Mouse (Mus musculus) v-Abl transformed pro-B cells (cell line): ENCODE measurements around the gene Tas2r118.

Source experiments
- in situ Hi-C, 2 experiments: fragments of 400-800 bp; cut with MboI; formaldehyde crosslinking; loops; one replicate each; pipeline ENCODE4 v1.15.1; 2025; ENCODE audit not compliant: unreplicated experiment in 2 of 2

Gene Tas2r118

GRCm38 (mm10) chr6:23969960-23970359 lies at the start of gene Tas2r118:
Gene Tas2r118 (minus strand): TSS chr6:23970060.
- in situ Hi-C loops: no loop called here

DNA sequence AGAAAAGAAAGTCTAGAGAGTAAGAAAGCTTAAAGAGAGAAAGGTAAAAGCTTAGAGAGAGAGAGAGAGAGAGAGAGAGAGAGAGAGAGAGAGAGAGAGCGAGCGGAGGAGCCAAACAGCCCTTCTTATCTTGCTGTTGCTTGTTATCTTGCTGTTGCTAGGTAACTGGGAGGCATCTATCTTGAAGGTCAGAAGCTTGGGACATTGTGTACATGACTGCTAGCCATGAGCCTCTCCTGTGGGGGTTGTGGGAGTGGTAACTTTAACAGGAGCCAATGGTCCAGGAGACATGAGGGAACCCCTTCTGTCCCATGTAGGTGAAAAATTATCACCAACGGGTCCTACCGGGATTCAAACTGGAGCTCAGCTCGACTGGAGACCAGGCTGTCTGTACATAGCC lies 48.5 kb upstream of the Tas2r118 start:
- in situ Hi-C loops: no loop called here

DNA sequence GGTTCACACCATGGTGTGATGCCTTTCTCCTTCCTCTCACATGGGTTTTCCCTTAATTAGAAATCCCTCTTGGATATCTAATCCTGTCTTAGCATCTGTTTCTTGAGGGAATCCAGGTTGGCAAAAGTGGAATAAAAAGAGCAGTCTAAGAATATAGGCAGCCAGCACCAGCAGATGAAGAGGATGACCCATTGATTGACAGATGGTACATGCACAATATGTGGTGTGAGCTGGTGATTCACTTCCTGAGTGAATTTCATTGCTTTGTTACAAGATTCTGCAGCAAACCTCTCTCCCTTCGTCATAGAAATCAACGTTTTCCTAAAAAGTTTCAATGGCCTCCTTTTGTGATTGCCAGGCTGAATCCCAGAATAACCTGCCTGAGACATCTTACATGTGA lies 23.4 kb upstream of the Tas2r118 start:
- in situ Hi-C loops: no loop called here

GRCm38 (mm10) chr6:23990687-23991387 lies 21.0 kb upstream of the Tas2r118 start:
- in situ Hi-C loops: no loop called here

DNA sequence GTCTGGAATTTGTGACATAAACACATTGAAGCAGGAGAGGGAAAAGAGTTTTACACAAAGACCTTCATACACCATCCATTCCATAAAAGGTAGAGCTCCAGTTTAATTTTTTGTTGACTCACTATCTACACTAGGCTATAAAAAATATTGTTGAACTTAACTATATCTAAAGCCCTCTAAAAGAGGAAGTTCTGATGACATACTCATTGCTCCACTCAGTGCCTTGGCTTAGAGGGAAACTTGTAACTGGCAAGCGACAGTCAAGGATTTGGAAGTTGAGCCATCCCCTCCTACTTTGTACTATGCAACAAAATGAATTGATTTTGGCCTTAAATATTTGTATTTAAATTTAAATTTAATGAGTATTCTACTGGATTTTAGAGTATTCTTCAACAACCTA lies 16.4 kb upstream of the Tas2r118 start:
- in situ Hi-C loops: no loop called here

GRCm38 (mm10) chr6:23966980-23967379 lies 2.9 kb downstream of the Tas2r118 start:
- in situ Hi-C loops: no loop called here

- in situ Hi-C loops: no loop called here
Measured at GRCm38 (mm10) chr6:23965925-23966324, 3.9 kb downstream of the Tas2r118 start.

GRCm38 (mm10) chr6:23963741-23964140 lies 6.1 kb downstream of the Tas2r118 start:
- in situ Hi-C loops: no loop called here

DNA sequence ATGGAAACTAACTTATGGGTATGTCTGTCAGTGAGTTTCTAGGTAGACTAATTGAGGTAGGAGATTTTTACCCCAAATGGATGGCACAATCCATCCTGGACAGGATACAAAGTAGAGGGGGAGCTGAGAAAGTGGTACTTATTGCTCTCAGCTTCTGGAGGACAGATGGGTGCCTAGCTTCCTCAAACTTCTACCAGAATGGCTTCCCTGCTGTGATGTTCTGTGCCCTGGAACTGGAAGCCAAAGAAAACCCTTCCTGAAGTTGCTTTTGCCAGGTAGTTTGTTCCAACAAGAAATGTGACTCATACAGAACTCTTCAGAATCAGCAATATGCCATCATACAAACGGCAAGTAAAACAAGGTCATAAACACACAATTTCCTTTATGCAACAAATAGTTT lies 29.1 kb downstream of the Tas2r118 start:
- in situ Hi-C loops: no loop called here

GRCm38 (mm10) chr6:23938575-23939488 lies 31.0 kb downstream of the Tas2r118 start:
- in situ Hi-C loops: no loop called here

GRCm38 (mm10) chr6:23936414-23936813 lies 33.4 kb downstream of the Tas2r118 start:
- in situ Hi-C loops: no loop called here

DNA sequence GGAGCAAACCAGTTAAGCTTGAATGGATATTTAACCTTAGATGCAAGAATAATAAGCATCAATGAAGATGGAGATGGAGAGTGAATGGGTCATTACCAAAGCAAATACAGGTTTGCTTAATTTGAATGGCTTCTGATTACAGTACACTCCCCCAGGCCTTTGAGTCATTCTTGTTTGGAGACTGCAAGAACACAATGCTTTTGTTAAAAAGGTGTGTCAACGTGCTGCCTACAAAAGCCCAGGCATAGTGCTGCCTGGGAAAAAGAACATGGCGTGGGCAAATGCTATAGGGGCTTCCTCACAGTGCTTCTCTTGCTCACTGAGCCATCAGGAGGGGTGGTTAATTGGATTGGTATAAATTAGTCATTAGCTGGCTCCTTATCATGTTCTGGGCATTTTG lies 46.1 kb downstream of the Tas2r118 start:
- in situ Hi-C loops: no loop called here
